Mouse (Mus musculus) olfactory bulb, adult 2 months (tissue): Measurements from ENCODE around the gene Arhgef2.

Experiments used
- CTCF ChIP-seq: fragments of 200-500 bp; IDR thresholded peaks from 2 replicates; pipeline ENCODE4 v1.5.1; 2012; ENCODE audit warnings: low read depth, mild to moderate bottlenecking, low read length, moderate library complexity; ENCODE audit not compliant: insufficient read depth
- POLR2A ChIP-seq: fragments of 200-500 bp; IDR thresholded peaks from 2 replicates; pipeline ENCODE4 v1.6.1; 2012; ENCODE audit warnings: mild to moderate bottlenecking, low read depth, low read length, moderate library complexity; ENCODE audit not compliant: insufficient read depth

DNA sequence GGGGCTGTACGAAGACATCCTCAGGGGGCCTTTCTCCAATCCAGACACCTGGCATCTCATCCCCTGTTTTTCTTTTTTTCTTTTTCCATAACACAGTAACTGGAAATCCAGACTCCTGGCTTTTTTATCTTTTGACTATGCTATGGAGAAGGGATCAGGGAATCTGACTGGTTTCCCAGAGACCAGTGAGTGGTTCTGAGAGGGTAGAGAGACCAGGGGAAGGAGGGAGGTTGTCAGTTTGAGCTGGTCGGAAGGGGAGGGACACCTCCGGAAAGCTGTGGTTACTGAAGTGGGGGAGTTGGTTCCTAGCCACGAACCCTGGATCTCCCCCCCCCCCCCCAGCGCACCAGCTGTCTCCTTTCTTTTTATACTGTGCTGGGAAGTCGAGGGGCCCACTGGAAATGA, 17.2 kb downstream of the Arhgef2 start:
- TF ChIP-seq CTCF (no peak), POLR2A (no peak)
